11 mouse cellular contexts compared by ENCODE assay signal in the genomic region with DNA sequence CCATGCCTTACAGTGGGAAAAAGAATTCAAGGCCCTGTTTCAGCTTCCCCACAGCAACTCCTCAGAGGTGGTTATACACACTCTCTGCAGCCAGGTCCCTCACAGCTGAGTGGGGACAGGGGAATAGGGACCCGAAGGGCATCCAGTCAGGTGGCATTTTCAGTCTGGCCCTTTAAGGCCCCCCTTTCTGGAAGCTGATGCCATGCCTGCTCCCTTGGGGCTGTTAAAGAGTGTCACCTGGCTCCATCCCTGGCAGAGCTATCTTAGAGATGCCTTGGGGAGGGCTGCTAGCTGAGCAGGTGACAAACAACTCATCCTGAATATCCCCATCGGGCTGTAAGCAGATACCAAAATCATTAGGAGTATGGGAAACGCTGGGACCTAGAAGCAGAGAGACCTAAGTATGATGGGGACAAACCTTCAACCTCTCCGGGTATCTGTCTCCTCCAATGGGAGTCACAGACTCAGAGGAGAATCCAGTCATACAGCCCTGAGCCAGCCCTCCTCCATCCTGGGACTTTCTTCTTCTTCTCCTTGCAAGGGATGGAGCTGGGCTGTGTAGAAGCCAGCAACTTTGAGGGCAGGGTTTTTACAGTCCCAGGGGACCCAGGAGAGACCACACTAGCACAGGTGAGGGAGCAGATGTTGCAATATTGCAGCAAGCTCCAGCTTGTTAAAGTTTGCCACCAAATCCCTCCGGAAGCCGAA. TPM values are rescaled to one million over a fixed set of nuclear protein-coding genes. Genes with fewer than 3 reads are reported as not detected.
A peak's percentile ranks its signal among the peaks of the same experiment; 100 is the strongest.
DNase-seq lines count a peak whose midpoint lies in the region; ATAC-seq and TF ChIP-seq lines count a peak whose summit lies in the region.
"Had no signal": no experiment of that assay in that cellular context is flagged by ENCODE, and none has a peak within 500 bp of the region (broad histone marks: within the 10 kb centered on the region; RNA-seq: fewer than 3 reads in every experiment).

No protein-coding gene starts in this region.

- H3K27ac ChIP-seq in heart, embryonic 10.5 days = no peak overlapping the region
- no peak overlapping the region for H3K27ac ChIP-seq in forebrain, embryonic 12.5 days
- H3K27ac ChIP-seq in midbrain, embryonic 12.5 days (replicated peaks) = no peak overlapping the region
- H3K27ac ChIP-seq: liver, embryonic 12.5 days had no signal

- H3K36me3 ChIP-seq in heart, embryonic 10.5 days = no peaks in the 10 kb centered on the region
- H3K36me3 ChIP-seq in forebrain, embryonic 12.5 days (replicated peaks) = no peaks in the 10 kb centered on the region
- no peaks in the 10 kb centered on the region for H3K36me3 ChIP-seq in midbrain, embryonic 12.5 days
- H3K36me3 ChIP-seq: liver, embryonic 12.5 days had no signal

- intact Hi-C loops in heart, postnatal 25 days (cut with DNase I) = no loop called here

- 0 out of 2 replicates have a peak overlapping the region, but pooled peaks have one; percentile 65 for H3K9ac ChIP-seq in forebrain, embryonic 12.5 days
- H3K9ac ChIP-seq in midbrain, embryonic 12.5 days (replicated peaks) = no peak overlapping the region

- peak overlapping the region; percentile 100 for H3K4me2 ChIP-seq in forebrain, embryonic 12.5 days
- H3K4me2 ChIP-seq in midbrain, embryonic 12.5 days (replicated peaks) = peak overlapping the region; percentile 100

- H3K9me3 ChIP-seq in heart, embryonic 10.5 days = no peaks in the 10 kb centered on the region
- no peaks in the 10 kb centered on the region for H3K9me3 ChIP-seq in forebrain, embryonic 12.5 days
- H3K9me3 ChIP-seq in midbrain, embryonic 12.5 days = no peaks in the 10 kb centered on the region
- H3K9me3 ChIP-seq: liver, embryonic 12.5 days had no signal

- H3K4me1 ChIP-seq in heart, embryonic 10.5 days = peaks cover 35% of the 10 kb centered on the region
- peaks cover 26% of the 10 kb centered on the region for H3K4me1 ChIP-seq in forebrain, embryonic 12.5 days
- peaks cover 16% of the 10 kb centered on the region for H3K4me1 ChIP-seq in midbrain, embryonic 12.5 days
- 0 out of 2 replicates have a peak, but pooled peaks cover 2% of the 10 kb centered on the region for H3K4me1 ChIP-seq in lung, adult 2 months (ENCODE audit: control insufficient read depth, insufficient read depth, low read length)

- no peak for TF ChIP-seq POLR2A in lung, adult 2 months (IDR thresholded peaks at IDR 0.05; ENCODE audit: borderline replicate concordance, extremely low read depth, low read depth, low read length)

- no peak for ATAC-seq in forebrain, embryonic 12.5 days (ENCODE audit: low FRiP score)
- ATAC-seq in midbrain, embryonic 12.5 days (ENCODE audit: low FRiP score, low read depth) = no peak
- no peak for ATAC-seq in erythroid progenitor cell, adult 5-6 weeks (replicated peaks; ENCODE audit: low FRiP score, poor library complexity, severe bottlenecking)
- ATAC-seq: liver, embryonic 12.5 days had no signal

- peak overlapping the region; percentile 69 for H3K4me3 ChIP-seq in heart, embryonic 10.5 days
- peak overlapping the region; percentile 62 for H3K4me3 ChIP-seq in forebrain, embryonic 12.5 days (replicated peaks)
- peak overlapping the region; percentile 62 for H3K4me3 ChIP-seq in midbrain, embryonic 12.5 days
- H3K4me3 ChIP-seq in lung, adult 2 months (replicated peaks; ENCODE audit: extremely low read depth, low read depth, low read length) = no peak overlapping the region

- no peak for DNase-seq in heart, embryonic 10.5 days (ENCODE audit: low spot score)
- DNase-seq in heart, postnatal 25 days (ENCODE audit: low spot score) = no peak
- DNase-seq in MN1 (ENCODE audit: low spot score) = peak; percentile 34
- no peak for DNase-seq in adrenal gland, adult 8-10 months
- no peak for DNase-seq in lung, adult 2 months

- peaks cover 74% of the 10 kb centered on the region for H3K27me3 ChIP-seq in heart, embryonic 10.5 days (ENCODE audit: insufficient read depth, poor library complexity, severe bottlenecking)
- peaks cover 87% of the 10 kb centered on the region for H3K27me3 ChIP-seq in forebrain, embryonic 12.5 days
- peaks cover 91% of the 10 kb centered on the region for H3K27me3 ChIP-seq in midbrain, embryonic 12.5 days

- no peak for TF ChIP-seq CTCF in lung, adult 2 months (IDR thresholded peaks at IDR 0.05; ENCODE audit: insufficient read depth, low read length)

- 25% methylated on average over 6 of the region's 6 CpGs for WGBS in heart, embryonic 10.5 days
- WGBS in forebrain, embryonic 12.5 days = 23% methylated on average over 6 of the region's 6 CpGs
- 27% methylated on average over 6 of the region's 6 CpGs for whole genome bisulfite sequencing in midbrain, embryonic 12.5 days
- 32% methylated on average over 6 of the region's 6 CpGs for WGBS in lung, adult 2 months

RNA-seq across cellular contexts. Expression of a gene that starts 1.5 kb away (rescaled TPM):
- 0.60 and 0.96 TPM in 2 replicates for polyA plus RNA-seq in heart, embryonic 10.5 days (2016; fragmentation: Nextera tagmentation; extraction: Ambion mirVana)
- total RNA-seq in heart, postnatal 25 days (2021) = 1 to 10 TPM; 2.2 to 4.3 TPM
- 0.97 and 2.2 TPM in 2 replicates for polyA plus RNA-seq in forebrain, embryonic 12.5 days (2016; fragmentation: Nextera tagmentation; extraction: Ambion mirVana)
- 1.9 and 2.3 TPM in 2 replicates for polyA plus RNA-seq in midbrain, embryonic 12.5 days (2016; fragmentation: Nextera tagmentation; extraction: Ambion mirVana)
- not detected in 2 replicates for total RNA-seq in erythroid progenitor cell, adult 5-6 weeks (2015; ENCODE audit: low replicate concordance)
- total RNA-seq in erythroid progenitor cell, adult 5-6 weeks (2017; ENCODE audit: low replicate concordance) = not detected in 2 replicates
- 10 to 100 TPM in 1 of 4 experiments, 1 to 10 TPM in 3; 3.1 to 10.6 (median 6.3) TPM for total RNA-seq in adrenal gland, adult 8-10 months (2022)
- 3.4 and 4.5 TPM in 2 replicates for polyA plus RNA-seq in lung, adult 2 months (2012; rRNA removed)

RNA-seq across cellular contexts. Expression of a gene that starts 17.0 kb away (rescaled TPM):
- 0.90 and 1.5 TPM in 2 replicates for polyA plus RNA-seq in heart, embryonic 10.5 days (2016; fragmentation: Nextera tagmentation; extraction: Ambion mirVana)
- 1 to 10 TPM; 2.5 to 4.0 TPM for total RNA-seq in heart, postnatal 25 days (2021)
- polyA plus RNA-seq in forebrain, embryonic 12.5 days (2016; fragmentation: Nextera tagmentation; extraction: Ambion mirVana) = 0.24 and 0.50 TPM in 2 replicates
- 0.13 and 0.60 TPM in 2 replicates for polyA plus RNA-seq in midbrain, embryonic 12.5 days (2016; fragmentation: Nextera tagmentation; extraction: Ambion mirVana)
- total RNA-seq in erythroid progenitor cell, adult 5-6 weeks (2015; ENCODE audit: low replicate concordance) = not detected in 2 replicates
- total RNA-seq in erythroid progenitor cell, adult 5-6 weeks (2017; ENCODE audit: low replicate concordance) = not detected in 2 replicates
- 10 to 100 TPM in 2 of 4 experiments, 1 to 10 TPM in 2; 1.1 to 14.5 (median 6.0) TPM for total RNA-seq in adrenal gland, adult 8-10 months (2022)
- polyA plus RNA-seq in lung, adult 2 months (2012; rRNA removed) = 21.3 and 23.1 TPM in 2 replicates
- polyA plus RNA-seq: liver, embryonic 12.5 days had no signal

RNA-seq across cellular contexts. Expression of a gene that starts 21.9 kb away (rescaled TPM):
- 1.6 and 4.0 TPM in 2 replicates for polyA plus RNA-seq in heart, embryonic 10.5 days (2016; fragmentation: Nextera tagmentation; extraction: Ambion mirVana)
- total RNA-seq in heart, postnatal 25 days (2021) = not detected
- 1.4 and 1.7 TPM in 2 replicates for polyA plus RNA-seq in forebrain, embryonic 12.5 days (2016; fragmentation: Nextera tagmentation; extraction: Ambion mirVana)
- polyA plus RNA-seq in midbrain, embryonic 12.5 days (2016; fragmentation: Nextera tagmentation; extraction: Ambion mirVana) = 0.57 and 0.89 TPM in 2 replicates
- not detected in 2 replicates for total RNA-seq in erythroid progenitor cell, adult 5-6 weeks (2015; ENCODE audit: low replicate concordance)
- total RNA-seq in erythroid progenitor cell, adult 5-6 weeks (2017; ENCODE audit: low replicate concordance) = not detected in 2 replicates
- total RNA-seq in adrenal gland, adult 8-10 months (2022) = 1 to 10 TPM in 3 of 4 experiments, under 1 TPM in 1; 0.90 to 5.9 (median 3.1) TPM
- 19.0 and 22.2 TPM in 2 replicates for polyA plus RNA-seq in lung, adult 2 months (2012; rRNA removed)

RNA-seq across cellular contexts. Expression of a gene that starts 48.9 kb away (rescaled TPM):
- polyA plus RNA-seq in heart, embryonic 10.5 days (2016; fragmentation: Nextera tagmentation; extraction: Ambion mirVana) = 328 and 420 TPM in 2 replicates
- 10 to 100 TPM; 66.9 to 67.9 TPM for total RNA-seq in heart, postnatal 25 days (2021)
- 393 and 406 TPM in 2 replicates for polyA plus RNA-seq in forebrain, embryonic 12.5 days (2016; fragmentation: Nextera tagmentation; extraction: Ambion mirVana)
- 370 and 391 TPM in 2 replicates for polyA plus RNA-seq in midbrain, embryonic 12.5 days (2016; fragmentation: Nextera tagmentation; extraction: Ambion mirVana)
- 57.3 and 70.0 TPM in 2 replicates for total RNA-seq in erythroid progenitor cell, adult 5-6 weeks (2015; ENCODE audit: low replicate concordance)
- total RNA-seq in erythroid progenitor cell, adult 5-6 weeks (2017; ENCODE audit: low replicate concordance) = 55.3 and 88.5 TPM in 2 replicates
- 100 to 1,000 TPM; 135 to 175 (median 167) TPM for total RNA-seq in adrenal gland, adult 8-10 months (2022)
- 52.4 and 60.4 TPM in 2 replicates for polyA plus RNA-seq in lung, adult 2 months (2012; rRNA removed)

RNA-seq across cellular contexts. Expression of a gene that starts 56.3 kb away (rescaled TPM):
- 4.9 and 8.9 TPM in 2 replicates for polyA plus RNA-seq in heart, embryonic 10.5 days (2016; fragmentation: Nextera tagmentation; extraction: Ambion mirVana)
- 10 to 100 TPM; 18.1 to 20.0 TPM for total RNA-seq in heart, postnatal 25 days (2021)
- polyA plus RNA-seq in forebrain, embryonic 12.5 days (2016; fragmentation: Nextera tagmentation; extraction: Ambion mirVana) = not detected in 2 replicates
- polyA plus RNA-seq in midbrain, embryonic 12.5 days (2016; fragmentation: Nextera tagmentation; extraction: Ambion mirVana) = not detected in 2 replicates
- total RNA-seq in erythroid progenitor cell, adult 5-6 weeks (2015; ENCODE audit: low replicate concordance) = not detected in 2 replicates
- not detected in 2 replicates for total RNA-seq in erythroid progenitor cell, adult 5-6 weeks (2017; ENCODE audit: low replicate concordance)
- total RNA-seq in adrenal gland, adult 8-10 months (2022) = 10 to 100 TPM; 39.6 to 62.0 (median 48.8) TPM
- 0.36 and 0.54 TPM in 2 replicates for polyA plus RNA-seq in lung, adult 2 months (2012; rRNA removed)
- polyA plus RNA-seq: C2C12; gonadal fat pad, adult 2 months had no signal
